Mouse (Mus musculus) C2C12 (cell line): ENCODE data around the gene Slc16a13.

Source experiments
- CEBPB ChIP-seq: IDR thresholded peaks from one replicate; pipeline ENCODE4 v1.6.1; 2011; ENCODE audit warnings: low read depth, mild to moderate bottlenecking, control low read depth, moderate library complexity
- CTCF ChIP-seq: IDR thresholded peaks from one replicate; pipeline ENCODE4 v1.5.1; 2011; ENCODE audit not compliant: control insufficient read depth, insufficient read depth, insufficient read length
- MAX ChIP-seq: IDR thresholded peaks from one replicate; pipeline ENCODE4 v1.6.1; 2011; ENCODE audit warnings: mild to moderate bottlenecking, control low read depth
- MYOD1 ChIP-seq: IDR thresholded peaks from one replicate; pipeline ENCODE4 v1.6.1; 2011; ENCODE audit warnings: low read depth; ENCODE audit not compliant: control insufficient read depth, insufficient read length
- USF1 ChIP-seq: IDR thresholded peaks from one replicate; pipeline ENCODE4 v1.6.1; 2011; ENCODE audit warnings: low read depth, mild to moderate bottlenecking, control low read depth, moderate library complexity

DNA sequence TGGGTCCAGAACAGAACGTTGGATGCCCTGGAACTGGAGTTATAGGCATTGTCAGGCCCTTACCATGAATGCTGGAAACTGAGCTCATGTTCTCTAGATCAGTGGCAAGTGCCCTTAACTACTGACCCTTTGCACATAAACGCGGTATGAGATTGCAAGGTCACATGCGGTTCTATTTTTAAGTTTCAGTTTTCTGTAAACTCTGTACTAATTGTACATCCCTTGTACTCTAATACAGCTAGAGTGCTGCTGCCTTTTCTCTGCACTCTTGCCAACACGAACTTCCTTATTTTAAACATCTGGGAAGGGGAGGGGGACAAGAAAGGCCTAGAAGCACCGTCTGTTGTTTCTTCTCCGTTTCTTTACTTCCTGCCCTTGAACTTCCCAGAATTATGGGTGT is 35.7 kb downstream of the Slc16a13 start:
- TF ChIP-seq CTCF (no peak), CEBPB (no peak), USF1 (no peak), MYOD1 (no peak), MAX (no peak)
